Mouse (Mus musculus): Measurements from ENCODE around the gene Ceacam14. TPM values are rescaled to one million over a fixed set of nuclear protein-coding genes. Genes with fewer than 3 reads are reported as not detected.

The Ceacam14 gene
- total RNA-seq (2021): not detected

DNA sequence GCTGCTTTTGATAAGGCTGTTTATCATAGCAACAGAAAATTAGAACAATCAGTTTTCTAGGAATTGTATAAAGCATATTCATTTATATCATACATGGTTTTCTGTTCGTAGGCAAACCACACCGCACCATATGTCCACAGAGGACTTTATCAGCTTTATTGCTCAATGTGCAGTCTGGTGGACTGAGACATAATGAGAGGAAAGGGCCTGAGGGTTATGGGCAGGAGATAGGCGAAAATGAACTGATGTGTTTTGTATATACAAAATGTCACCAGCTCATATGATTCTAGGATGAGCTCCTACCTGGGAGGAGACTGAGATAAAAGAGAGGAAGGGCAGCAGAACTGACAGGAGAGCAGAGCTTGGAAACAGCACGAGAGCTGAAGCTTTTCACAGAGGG, at the start of gene Ceacam14:
Gene Ceacam14 (plus strand): TSS at position 301 of the 400 bp plus-strand sequence.
- DNase-seq (ENCODE audit: low spot score): no peak
- intact Hi-C loops (cut with DNase I): no loop called here

Other genes with a start within 250 kb of the Ceacam14 start
- not detected for gene Ceacam5, start 99.4 kb upstream of the Ceacam14 start, total RNA-seq (2021)
- gene Gm5155, start 59.1 kb downstream of the Ceacam14 start, total RNA-seq (2021): not detected
- gene Ceacam11, start 159.5 kb downstream of the Ceacam14 start, total RNA-seq (2021): not detected
- gene Ceacam13, start 197.3 kb downstream of the Ceacam14 start, total RNA-seq (2021): not detected